Comparison of ENCODE assay signal across 7 mouse cellular contexts in genomic region chr12:118846649-118847321, GRCm38 (mm10). TPM values are rescaled to one million over a fixed set of nuclear protein-coding genes. Genes with fewer than 3 reads are reported as not detected.
DNase-seq lines count a peak whose midpoint lies in the region; ATAC-seq and TF ChIP-seq lines count a peak whose summit lies in the region.

No protein-coding gene starts in this region.

- peak overlapping the region; percentile 60 for H3K27ac ChIP-seq in forebrain, embryonic 16.5 days (ENCODE audit: low read length)
- H3K27ac ChIP-seq in limb, embryonic 13.5 days: no peak overlapping the region
- no peak overlapping the region for H3K27ac ChIP-seq in midbrain, postnatal 0 days (ENCODE audit: low read depth, low read length)

- peak overlapping the region; percentile 52 for H3K4me3 ChIP-seq in forebrain, embryonic 16.5 days (replicated peaks; ENCODE audit: low read length)
- peak overlapping the region; percentile 47 for H3K4me3 ChIP-seq in limb, embryonic 13.5 days
- peak overlapping the region; percentile 31 for H3K4me3 ChIP-seq in midbrain, postnatal 0 days (ENCODE audit: low read depth, low read length)

- ATAC-seq in forebrain, embryonic 16.5 days: peak; percentile 50
- peak; percentile 3; the same call in 1 of the 2 replicates for ATAC-seq in limb, embryonic 13.5 days (ENCODE audit: low FRiP score, low read depth)
- no peak for ATAC-seq in midbrain, postnatal 0 days (ENCODE audit: low FRiP score)

- peak overlapping the region; percentile 59 for H3K9ac ChIP-seq in forebrain, embryonic 16.5 days (replicated peaks; ENCODE audit: low read depth, low read length)
- H3K9ac ChIP-seq in limb, embryonic 13.5 days: peak overlapping the region; percentile 35; the same call in 1 of the 2 replicates
- H3K9ac ChIP-seq in midbrain, postnatal 0 days (replicated peaks; ENCODE audit: low read length, poor library complexity, severe bottlenecking): no peak overlapping the region

- under 1% methylated on average over 59 of the region's 59 CpGs for WGBS in forebrain, embryonic 16.5 days
- WGBS in limb, embryonic 13.5 days: under 1% methylated on average over 59 of the region's 59 CpGs
- under 1% methylated on average over 59 of the region's 59 CpGs for WGBS in midbrain, postnatal 0 days

- H3K27me3 ChIP-seq in forebrain, embryonic 16.5 days (replicated peaks; ENCODE audit: control insufficient read depth, insufficient read depth, low read length): peaks cover 14% of the 10 kb centered on the region
- H3K27me3 ChIP-seq in limb, embryonic 13.5 days: peaks cover 86% of the 10 kb centered on the region
- peaks cover 66% of the 10 kb centered on the region for H3K27me3 ChIP-seq in midbrain, postnatal 0 days (ENCODE audit: insufficient read depth, low read length)

- peaks cover 38% of the 10 kb centered on the region for H3K4me1 ChIP-seq in forebrain, embryonic 16.5 days (replicated peaks; ENCODE audit: control insufficient read depth, insufficient read depth, low read length)
- H3K4me1 ChIP-seq in limb, embryonic 13.5 days: peaks cover 35% of the 10 kb centered on the region
- H3K4me1 ChIP-seq in midbrain, postnatal 0 days (ENCODE audit: insufficient read depth, low read length): no peaks in the 10 kb centered on the region

- no peaks in the 10 kb centered on the region for H3K36me3 ChIP-seq in forebrain, embryonic 16.5 days (ENCODE audit: control insufficient read depth, insufficient read depth)
- no peaks in the 10 kb centered on the region for H3K36me3 ChIP-seq in limb, embryonic 13.5 days
- no peaks in the 10 kb centered on the region for H3K36me3 ChIP-seq in midbrain, postnatal 0 days (ENCODE audit: insufficient read depth, low read length)

- TF ChIP-seq CTCF in midbrain, postnatal 0 days (IDR thresholded peaks at IDR 0.05): no peak

- H3K9me3 ChIP-seq in forebrain, embryonic 16.5 days (ENCODE audit: control insufficient read depth, low read length): no peaks in the 10 kb centered on the region
- H3K9me3 ChIP-seq in limb, embryonic 13.5 days: no peaks in the 10 kb centered on the region
- H3K9me3 ChIP-seq in midbrain, postnatal 0 days (ENCODE audit: low read length): no peaks in the 10 kb centered on the region

- H3K4me2 ChIP-seq in forebrain, embryonic 16.5 days (ENCODE audit: low read length): peak overlapping the region; percentile 86
- H3K4me2 ChIP-seq in limb, embryonic 13.5 days (replicated peaks): peak overlapping the region; percentile 72
- H3K4me2 ChIP-seq in midbrain, postnatal 0 days (ENCODE audit: low read depth, low read length, poor library complexity, severe bottlenecking): peak overlapping the region; percentile 49

- DNase-seq in lung, adult 18-20 months: peak; percentile 4 to 16
- no peak for DNase-seq in lung, postnatal 25 days (ENCODE audit: low spot score)
- DNase-seq in adrenal gland, postnatal 36 days: peak; percentile 57 to 61
- no peak for DNase-seq in midbrain, postnatal 0 days (ENCODE audit: low spot score)
- DNase-seq in frontal cortex, postnatal 14 days (ENCODE audit: low spot score in 2 of 2): no peak

RNA-seq across cellular contexts. Expression of gene Sp8, which starts 0.7 kb away (rescaled TPM):
- not detected for total RNA-seq in adrenal gland, postnatal 36 days (2021)
- polyA plus RNA-seq in forebrain, embryonic 16.5 days (2015; fragmentation: Nextera tagmentation; extraction: Ambion mirVana): 11.8 and 12.0 TPM in 2 replicates
- polyA plus RNA-seq in limb, embryonic 13.5 days (2015; fragmentation: Nextera tagmentation; extraction: Ambion mirVana): 2.2 and 2.9 TPM in 2 replicates
- 1.9 and 2.7 TPM in 2 replicates for total RNA-seq in midbrain, postnatal 0 days (2014; rRNA removed)
- 0.90 and 1.8 TPM in 2 replicates for polyA plus RNA-seq in midbrain, postnatal 0 days (2015; fragmentation: Nextera tagmentation; extraction: Ambion mirVana)

Comparison
In these comparisons a context has a peak if more than half of its experiments do, and no peak if none do; other contexts are left out.
1. DNase-seq: peak in lung, adult 18-20 months (2 of 2) and adrenal gland, postnatal 36 days (2 of 2); none in lung, postnatal 25 days (single experiment), midbrain, postnatal 0 days (single experiment) and frontal cortex, postnatal 14 days (0 of 2).
2. Peak in every context shown above with its lines, with median percentiles within 50 percentile points of each other: H3K4me2 ChIP-seq and H3K4me3 ChIP-seq.